Mouse (Mus musculus) CH12.LX (cell line): ENCODE measurements around the gene Bglap3. TPM values are rescaled to one million over a fixed set of nuclear protein-coding genes. Genes with fewer than 3 reads are reported as not detected.

ENCODE experiments used
- DNase-seq: peaks from one replicate; pipeline ENCODE4 v3.0.0-alpha.2; 2013; ENCODE audit errors: extremely low read depth
- H3K27ac ChIP-seq: 2 replicates; pipeline ENCODE4 v1.5.1; 2012; ENCODE audit warnings: low read depth, mild to moderate bottlenecking, control low read depth, moderate library complexity; ENCODE audit not compliant: insufficient read depth
- H3K27me3 ChIP-seq: replicated peaks from 2 replicates; pipeline ENCODE3; 2012; ENCODE audit warnings: inconsistent platforms
- H3K36me3 ChIP-seq, 2 experiments: replicated peaks in 1 of 2; 2 replicates each; pipeline versions ENCODE3 to v1.6.1; 2012; ENCODE audit warnings: inconsistent platforms in 1 of 2, low read length in 1 of 2, mild to moderate bottlenecking in 1 of 2, mixed read lengths in 1 of 2, moderate library complexity in 1 of 2; ENCODE audit not compliant: control insufficient read depth in 1 of 2, insufficient read depth in 1 of 2
- H3K4me1 ChIP-seq, 2 experiments: 2 replicates each; pipeline ENCODE4 v1.6.1; 2012; ENCODE audit warnings: inconsistent platforms in 1 of 2, moderate library complexity in 1 of 2; ENCODE audit not compliant: insufficient read depth in 2 of 2, control insufficient read depth in 1 of 2
- H3K4me2 ChIP-seq: 2 replicates; pipeline ENCODE4 v1.6.1; 2012; ENCODE audit warnings: low read depth, mild to moderate bottlenecking, control low read depth; ENCODE audit not compliant: poor library complexity, insufficient read depth, severe bottlenecking
- H3K4me3 ChIP-seq, 3 experiments: fragments of 150-350 bp in 1 of 3; sonication (generic) in 1 of 3; replicated peaks in 1 of 3; 2 replicates each; pipeline versions ENCODE3 to v1.5.1; 2011 to 2012; ENCODE audit warnings: low read depth in 2 of 3, low read length in 2 of 3, mild to moderate bottlenecking in 2 of 3, moderate library complexity in 2 of 3, control low read depth in 1 of 3, improper control_type of control experiment in 1 of 3, inconsistent platforms in 1 of 3, mixed read lengths in 1 of 3; ENCODE audit not compliant: poor library complexity in 1 of 3
- H3K79me2 ChIP-seq: replicated peaks from 2 replicates; pipeline ENCODE4 v1.6.1; 2012; ENCODE audit warnings: mild to moderate bottlenecking, moderate library complexity; ENCODE audit not compliant: control insufficient read depth, poor library complexity, insufficient read depth, severe bottlenecking; ENCODE audit errors: extremely low read depth
- H3K9ac ChIP-seq: 2 replicates; pipeline ENCODE4 v1.6.1; 2012; ENCODE audit warnings: low read depth, mild to moderate bottlenecking, control low read depth, moderate library complexity; ENCODE audit not compliant: insufficient read depth
- H3K9me3 ChIP-seq: replicated peaks from 2 replicates; pipeline ENCODE3; 2012; ENCODE audit warnings: low read length, inconsistent platforms, mixed read lengths
- BHLHE40 ChIP-seq: IDR thresholded peaks from 2 replicates; pipeline ENCODE4 v1.6.1; 2011; ENCODE audit warnings: mild to moderate bottlenecking, low read depth, low read length, improper control_type of control experiment
- CHD1 ChIP-seq: IDR thresholded peaks from 2 replicates; pipeline ENCODE4 v1.6.1; 2012; ENCODE audit warnings: low read depth, low read length, improper control_type of control experiment, inconsistent platforms
- CHD2 ChIP-seq: IDR thresholded peaks from 2 replicates; pipeline ENCODE4 v1.6.1; 2011; ENCODE audit warnings: low read length, improper control_type of control experiment
- ELF1 ChIP-seq: IDR thresholded peaks from 2 replicates; pipeline ENCODE4 v1.6.1; 2014; ENCODE audit warnings: low read depth, mild to moderate bottlenecking, inconsistent platforms, low read length, improper control_type of control experiment
- EP300 ChIP-seq: IDR thresholded peaks from 2 replicates; pipeline ENCODE4 v1.6.1; 2011; ENCODE audit warnings: low read length, improper control_type of control experiment
- GABPA ChIP-seq: IDR thresholded peaks from 2 replicates; pipeline ENCODE4 v1.6.1; 2012; ENCODE audit warnings: low read depth, low read length, improper control_type of control experiment, inconsistent platforms; ENCODE audit not compliant: insufficient replicate concordance
- HCFC1 ChIP-seq: IDR thresholded peaks from 2 replicates; pipeline ENCODE4 v1.6.1; 2012; ENCODE audit warnings: low read depth, mild to moderate bottlenecking, inconsistent platforms, low read length, improper control_type of control experiment
- JUND ChIP-seq: conservative IDR thresholded peaks from 2 replicates; pipeline ENCODE4 v1.6.1; 2011; ENCODE audit warnings: low read depth, low read length, improper control_type of control experiment
- KAT2A ChIP-seq: IDR thresholded peaks from 2 replicates; pipeline ENCODE4 v1.6.1; 2012; ENCODE audit warnings: low read length, improper control_type of control experiment, inconsistent platforms; ENCODE audit not compliant: insufficient replicate concordance
- MAX ChIP-seq: IDR thresholded peaks from 2 replicates; pipeline ENCODE4 v1.6.1; 2011; ENCODE audit warnings: low read length, improper control_type of control experiment
- MEF2A ChIP-seq: IDR thresholded peaks from 2 replicates; pipeline ENCODE4 v1.6.1; 2014; ENCODE audit warnings: low read depth, mild to moderate bottlenecking, inconsistent platforms, low read length, improper control_type of control experiment, borderline replicate concordance
- MXI1 ChIP-seq: IDR thresholded peaks from 2 replicates; pipeline ENCODE4 v1.6.1; 2011; ENCODE audit warnings: mild to moderate bottlenecking, low read depth, low read length, improper control_type of control experiment
- MYC ChIP-seq: IDR thresholded peaks from 2 replicates; pipeline ENCODE4 v1.6.1; 2011; ENCODE audit warnings: low read depth, mild to moderate bottlenecking, improper control_type of control experiment, low read length
- PAX5 ChIP-seq: IDR thresholded peaks from 2 replicates; pipeline ENCODE4 v1.6.1; 2012; ENCODE audit warnings: low read length, inconsistent platforms, mixed read lengths
- POLR2AphosphoS2 ChIP-seq: IDR thresholded peaks from 2 replicates; pipeline ENCODE4 v1.6.1; 2011; ENCODE audit warnings: low read depth, low read length, improper control_type of control experiment
- RCOR1 ChIP-seq: conservative IDR thresholded peaks from 2 replicates; pipeline ENCODE4 v1.6.1; 2012; ENCODE audit warnings: low read depth, mild to moderate bottlenecking, inconsistent platforms, low read length, improper control_type of control experiment
- SIN3A ChIP-seq: IDR thresholded peaks from 2 replicates; pipeline ENCODE4 v1.6.1; 2012; ENCODE audit warnings: low read length, improper control_type of control experiment, inconsistent platforms
- TBP ChIP-seq: conservative IDR thresholded peaks from 2 replicates; pipeline ENCODE4 v1.6.1; 2011; ENCODE audit warnings: low read depth, low read length, improper control_type of control experiment
- TCF12 ChIP-seq: IDR thresholded peaks from 2 replicates; pipeline ENCODE4 v1.6.1; 2014; ENCODE audit warnings: low read depth, mild to moderate bottlenecking, inconsistent platforms, low read length, improper control_type of control experiment
- USF1 ChIP-seq: IDR thresholded peaks from 2 replicates; pipeline ENCODE4 v1.6.1; 2014; ENCODE audit warnings: low read depth, mild to moderate bottlenecking, inconsistent platforms, low read length, improper control_type of control experiment
- ZMIZ1 ChIP-seq: IDR thresholded peaks from 2 replicates; pipeline ENCODE4 v1.6.1; 2012; ENCODE audit warnings: low read depth, mild to moderate bottlenecking, inconsistent platforms, low read length, improper control_type of control experiment
- ZNF384 ChIP-seq: IDR thresholded peaks from 2 replicates; pipeline ENCODE4 v1.6.1; 2012; ENCODE audit warnings: low read depth, low read length, improper control_type of control experiment, inconsistent platforms
- dilution Hi-C: fragments of 300-500 bp; cut with MboI; formaldehyde crosslinking; loops from 2 replicates; pipeline ENCODE4 v1.14.3; 2020; ENCODE audit warnings: low sequenced_read_pairs; ENCODE audit not compliant: extremely low pct_unique_long_range_greater_than_20kb, extremely low pct_ligation_motif_present
- in situ Hi-C: fragments of 300-500 bp; cut with MboI; formaldehyde crosslinking; loops from 3 replicates; pipeline ENCODE4 v1.14.3; 2019; ENCODE audit warnings: low sequenced_read_pairs, low pct_ligation_motif_present, low pct_unique_long_range_greater_than_20kb, mixed read lengths
- polyA plus RNA-seq: library from polyadenylated mRNA; unstranded; fragments of >175 nt; gene quantifications from 2 replicates; pipeline ENCODE4 v1.2.1, GENCODE M21; 2012; ENCODE audit warnings: low read depth; ENCODE audit not compliant: insufficient read length
- total RNA-seq, 2 experiments: library from RNA; depleted of rRNA; stranded (reverse); fragments of 300-350 nt in 1 of 2; fragments of >200 nt in 1 of 2; gene quantifications; 2 replicates each; pipeline ENCODE4 v1.2.3; 2012 to 2014

The Bglap3 gene
- total and polyA plus RNA-seq, 3 experiments: 1.0 to 2.7 (median 2.0) TPM

DNA sequence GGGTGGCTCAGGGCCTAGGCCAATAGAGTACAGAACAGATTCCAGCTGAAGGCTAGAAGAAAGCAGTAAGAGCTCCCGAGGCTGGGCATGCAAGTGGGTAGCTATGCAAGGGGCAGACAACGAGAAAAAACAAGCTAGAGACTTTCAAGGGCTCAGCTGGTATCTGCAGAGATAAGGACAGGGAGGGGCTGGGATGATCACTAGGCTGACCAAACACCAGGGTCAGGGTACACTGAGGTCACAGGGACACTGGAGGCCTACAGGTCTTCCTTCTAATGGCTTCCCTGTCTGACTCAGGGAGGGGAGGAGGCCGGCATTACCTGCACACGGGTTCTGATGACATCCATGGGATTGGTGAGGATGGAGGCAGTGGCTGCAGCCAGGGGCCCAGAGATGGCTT, 43.1 kb upstream of the Bglap3 start:
- Histone ChIP-seq H3K4me2 (no peak overlapping the region), H3K27me3 (no peaks in the 10 kb centered on the region), H3K4me3 (no peak overlapping the region), H3K36me3 (peaks cover 57 to 93% of the 10 kb centered on the region in 2 experiments), H3K4me1 (peaks cover 0 to 8% of the 10 kb centered on the region in 2 experiments; a peak in 2 of 4 replicates), H3K9me3 (no peaks in the 10 kb centered on the region), H3K27ac (no peak overlapping the region), H3K79me2 (no peaks in the 10 kb centered on the region; the same call in 1 of the 2 replicates), H3K9ac (no peak overlapping the region)
- DNase-seq: no peak
- TF ChIP-seq BHLHE40 (no peak), GABPA (no peak), POLR2AphosphoS2 (no peak), JUND (no peak)
- dilution Hi-C loops (no loop called here), in situ Hi-C loops (no loop called here)

DNA sequence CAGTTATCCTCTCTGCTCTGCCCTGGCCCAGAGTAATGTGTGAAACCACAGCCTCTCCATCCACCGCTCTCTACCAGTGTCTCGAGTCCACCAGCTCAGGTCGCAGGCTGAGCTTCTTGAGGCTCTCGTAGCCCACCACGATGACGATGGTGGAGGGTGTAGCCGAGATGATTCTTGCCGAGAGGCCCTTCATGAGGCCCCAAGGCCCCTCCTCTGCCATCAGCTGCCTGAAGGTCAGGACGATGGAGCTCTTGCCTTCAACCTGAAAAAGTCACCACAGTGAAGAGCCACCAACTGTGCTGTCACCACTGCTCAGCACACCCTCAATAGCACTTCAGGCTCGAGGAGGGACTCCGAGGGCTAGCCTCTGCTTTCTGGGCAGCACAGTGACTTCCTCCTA, 40.1 kb upstream of the Bglap3 start:
- Histone ChIP-seq H3K27ac (no peak overlapping the region), H3K79me2 (peaks cover 14% of the 10 kb centered on the region; the same call in 1 of the 2 replicates), H3K4me2 (no peak overlapping the region), H3K9ac (no peak overlapping the region), H3K27me3 (no peaks in the 10 kb centered on the region)
- dilution Hi-C loops: no loop called here
- no peak for DNase-seq
- no peak for TF ChIP-seq USF1
- TF ChIP-seq ELF1: no peak
- no peak for TF ChIP-seq SIN3A
- no peak for TF ChIP-seq PAX5
- no peak for TF ChIP-seq TBP
- no peak for TF ChIP-seq RCOR1
- TF ChIP-seq MAX: no peak
- no peak for TF ChIP-seq POLR2AphosphoS2
- TF ChIP-seq EP300: no peak
- no peak for TF ChIP-seq ZMIZ1
- no peak for TF ChIP-seq CHD2
- TF ChIP-seq MXI1: no peak
- TF ChIP-seq HCFC1: no peak
- no peak for TF ChIP-seq MEF2A
- no peak for TF ChIP-seq MYC
- TF ChIP-seq TCF12: no peak
- no peak for TF ChIP-seq KAT2A
- TF ChIP-seq JUND: no peak
- no peak for TF ChIP-seq CHD1
- no peak for TF ChIP-seq ZNF384
- TF ChIP-seq, all 38 proteins: peak for 0
- Histone ChIP-seq H3K4me1 (peaks cover 3 to 26% of the 10 kb centered on the region in 2 experiments), H3K36me3 (peaks cover 32 to 69% of the 10 kb centered on the region in 2 experiments), H3K4me3 (no peak overlapping the region), H3K9me3 (no peaks in the 10 kb centered on the region)
- in situ Hi-C loops: no loop called here
